Comparison of ENCODE assay signal across 10 mouse cellular contexts in the genomic region with DNA sequence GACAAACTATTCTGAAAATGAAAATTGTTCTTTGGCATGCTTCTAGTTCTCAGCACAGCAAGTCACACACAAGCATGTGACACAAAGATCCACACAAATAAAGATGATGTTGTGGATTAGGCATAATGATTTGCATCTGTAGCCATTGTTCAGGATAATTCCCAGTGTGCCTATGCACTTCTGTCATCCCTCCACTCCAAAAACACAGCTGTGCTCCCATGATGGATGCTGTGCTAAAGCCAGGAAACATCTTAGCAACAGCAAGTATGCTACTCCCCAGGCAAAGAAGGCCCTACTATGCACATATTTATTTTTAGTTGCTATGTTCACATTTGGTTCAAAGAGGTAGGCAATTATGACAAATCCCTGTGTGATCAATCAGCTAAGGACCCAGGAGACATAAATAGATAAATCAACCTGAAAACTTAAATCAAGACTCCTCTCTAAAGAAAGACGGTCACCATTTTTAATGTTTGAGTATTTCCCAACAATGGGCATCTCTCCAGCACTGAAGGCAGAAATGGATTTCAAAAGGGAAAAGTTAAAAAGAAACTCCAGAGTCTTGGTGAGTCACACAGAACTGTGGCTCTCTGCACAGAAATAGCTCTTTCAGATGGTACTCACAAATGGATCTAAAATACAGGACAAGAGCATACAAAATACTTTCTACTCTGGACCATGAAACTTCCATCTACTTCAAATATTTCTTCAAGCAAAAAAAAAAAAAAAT.
DNase-seq lines count a peak whose midpoint lies in the region; ATAC-seq and TF ChIP-seq lines count a peak whose summit lies in the region.
"Had no signal": no experiment of that assay in that cellular context is flagged by ENCODE, and none has a peak within 500 bp of the region (broad histone marks: within the 10 kb centered on the region; RNA-seq: fewer than 3 reads in every experiment).

No protein-coding gene starts in this region.

- peak overlapping the region; percentile 46; the same call in 1 of the 2 replicates for H3K27ac ChIP-seq in lung, embryonic 16.5 days (ENCODE audit: low read length)
- peak overlapping the region; percentile 67; the same call in 1 of the 2 replicates for H3K27ac ChIP-seq in embryonic fibroblast, embryonic 13.5 days (ENCODE audit: insufficient read depth, low read length)
- H3K27ac ChIP-seq: limb, embryonic 15.5 days had no signal

- H3K27me3 ChIP-seq in lung, embryonic 16.5 days (ENCODE audit: control insufficient read depth, insufficient read depth, low read depth, low read length) = no peaks in the 10 kb centered on the region; the same call in 1 of the 2 replicates

- no peak overlapping the region for H3K4me3 ChIP-seq in lung, embryonic 16.5 days (ENCODE audit: low read length)
- H3K4me3 ChIP-seq in embryonic fibroblast, embryonic 13.5 days (ENCODE audit: insufficient read depth, low read length) = no peak overlapping the region
- H3K4me3 ChIP-seq: limb, embryonic 15.5 days had no signal

- WGBS in lung, embryonic 16.5 days = 46% methylated on average over 1 of the region's 1 CpGs

- no peaks in the 10 kb centered on the region for H3K9me3 ChIP-seq in lung, embryonic 16.5 days (ENCODE audit: control insufficient read depth, low read length)
- H3K9me3 ChIP-seq: limb, embryonic 15.5 days had no signal

- peak; percentile 73 for ATAC-seq in lung, embryonic 16.5 days (ENCODE audit: low read depth)

- H3K9ac ChIP-seq in lung, embryonic 16.5 days (ENCODE audit: low read length) = no peak overlapping the region
- H3K9ac ChIP-seq: limb, embryonic 15.5 days had no signal

- TF ChIP-seq CTCF in embryonic fibroblast, embryonic 13.5 days (IDR thresholded peaks at IDR 0.05; ENCODE audit: borderline replicate concordance, insufficient read depth, low read length) = no peak

- no peaks in the 10 kb centered on the region for H3K36me3 ChIP-seq in lung, embryonic 16.5 days (ENCODE audit: control insufficient read depth, insufficient read depth, low read length)
- H3K36me3 ChIP-seq: limb, embryonic 15.5 days had no signal

- H3K4me2 ChIP-seq in lung, embryonic 16.5 days (ENCODE audit: low read depth, low read length) = no peak overlapping the region
- H3K4me2 ChIP-seq: limb, embryonic 15.5 days had no signal

- peak; percentile 29 for DNase-seq in heart, adult 18-20 months
- DNase-seq in heart, adult 11 months = no peak
- no peak for DNase-seq in lung, postnatal 4 days
- peak; percentile 29 for DNase-seq in skeletal muscle tissue, adult 2 months (ENCODE audit: low read depth, low spot score)
- no peak for DNase-seq in urinary bladder, postnatal 4 days (ENCODE audit: low spot score in 2 of 2)
- DNase-seq: kidney, postnatal 25 days; layer of hippocampus, postnatal 36 days had no signal

- no peaks in the 10 kb centered on the region; the same call in 1 of the 2 replicates for H3K4me1 ChIP-seq in lung, embryonic 16.5 days (replicated peaks; ENCODE audit: control insufficient read depth, insufficient read depth, low read length)
- no peaks in the 10 kb centered on the region; the same call in 1 of the 2 replicates for H3K4me1 ChIP-seq in embryonic fibroblast, embryonic 13.5 days (ENCODE audit: control insufficient read depth, insufficient read depth, low read length)
- H3K4me1 ChIP-seq: limb, embryonic 15.5 days had no signal

- TF ChIP-seq POLR2A in embryonic fibroblast, embryonic 13.5 days (IDR thresholded peaks at IDR 0.05; ENCODE audit: low read depth, low read length) = no peak

Comparison
In these comparisons a context has a peak if more than half of its experiments do, and no peak if none do; other contexts are left out.
1. DNase-seq: peak in heart, adult 18-20 months (2 of 2) and skeletal muscle tissue, adult 2 months (single experiment); none in heart, adult 11 months (single experiment), lung, postnatal 4 days (0 of 2) and urinary bladder, postnatal 4 days (0 of 2).